Mouse (Mus musculus): ENCODE results near the gene Smad3. TPM values are rescaled to one million over a fixed set of nuclear protein-coding genes. Genes with fewer than 3 reads are reported as not detected.
A peak's percentile ranks its signal among the peaks of the same experiment; 100 is the strongest.

The Smad3 gene
- polyA plus RNA-seq, 1 experiment, result 6.1 TPM

DNA sequence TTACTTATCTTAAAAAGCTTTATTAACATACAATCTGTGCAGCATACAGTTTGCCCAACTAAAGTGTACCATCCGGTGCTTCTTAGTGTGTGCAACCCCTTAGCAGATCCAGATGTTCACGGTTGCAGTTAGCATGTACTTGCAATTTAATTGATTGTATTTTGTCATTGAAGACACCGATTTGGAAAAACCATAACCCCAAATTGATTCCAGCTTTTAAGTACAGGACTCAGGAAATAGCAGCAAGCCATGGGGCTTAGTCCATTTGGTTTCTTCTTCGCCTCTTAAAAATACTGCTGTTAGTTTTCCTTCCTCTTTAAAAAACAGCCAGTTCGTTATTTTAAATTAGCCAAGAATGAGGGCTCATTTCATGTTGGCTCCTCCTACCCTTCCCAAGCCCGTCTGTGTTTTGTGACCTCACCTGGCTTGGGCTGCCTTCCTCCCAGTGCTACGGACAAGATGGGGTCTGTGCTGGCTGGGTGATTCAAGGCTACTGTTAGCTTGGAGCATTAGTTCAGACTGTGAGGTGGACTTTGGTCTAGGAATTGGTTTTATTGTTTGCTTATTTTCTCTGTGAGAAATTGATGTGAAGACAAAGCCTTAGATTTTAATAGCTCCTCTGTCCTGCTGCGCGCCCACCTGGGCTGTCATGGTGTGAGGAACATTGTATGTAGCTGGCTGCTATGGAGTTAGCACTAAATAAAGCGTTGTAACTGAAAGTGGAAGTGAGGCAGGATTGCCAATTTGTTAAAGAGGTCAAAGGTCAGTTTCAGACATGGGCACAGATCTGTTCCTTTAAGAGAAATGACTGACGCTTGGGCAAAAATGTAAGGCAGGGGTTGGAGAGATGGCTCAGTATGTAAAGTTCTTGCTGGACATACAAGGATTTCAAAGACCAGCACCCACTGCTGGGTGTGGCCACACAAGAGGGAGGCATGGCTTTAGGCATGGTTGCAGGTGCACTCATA, 143.5 kb downstream of the Smad3 start:
- TF ChIP-seq CTCF (IDR thresholded peaks at IDR 0.05; ENCODE audit: control insufficient read depth, insufficient read depth, insufficient replicate concordance, low read depth, low read length) (no peak), POLR2A (IDR thresholded peaks at IDR 0.05; ENCODE audit: control insufficient read depth, low read depth, low read length) (no peak)
- H3K4me1 ChIP-seq (ENCODE audit: control insufficient read depth, insufficient read depth, low read length), result no peaks in the 10 kb centered on the region; the same call in 1 of the 2 replicates
- H3K27ac ChIP-seq (ENCODE audit: control insufficient read depth, insufficient read depth, low read depth, low read length), result no peak overlapping the region
- H3K4me3 ChIP-seq (ENCODE audit: control insufficient read depth, low read depth, low read length), result no peak overlapping the region
- no peaks in the 10 kb centered on the region for H3K36me3 ChIP-seq (ENCODE audit: control insufficient read depth, insufficient read depth, low read length)
- H3K27me3 ChIP-seq (ENCODE audit: control insufficient read depth, insufficient read depth, low read length), result no peaks in the 10 kb centered on the region

DNA sequence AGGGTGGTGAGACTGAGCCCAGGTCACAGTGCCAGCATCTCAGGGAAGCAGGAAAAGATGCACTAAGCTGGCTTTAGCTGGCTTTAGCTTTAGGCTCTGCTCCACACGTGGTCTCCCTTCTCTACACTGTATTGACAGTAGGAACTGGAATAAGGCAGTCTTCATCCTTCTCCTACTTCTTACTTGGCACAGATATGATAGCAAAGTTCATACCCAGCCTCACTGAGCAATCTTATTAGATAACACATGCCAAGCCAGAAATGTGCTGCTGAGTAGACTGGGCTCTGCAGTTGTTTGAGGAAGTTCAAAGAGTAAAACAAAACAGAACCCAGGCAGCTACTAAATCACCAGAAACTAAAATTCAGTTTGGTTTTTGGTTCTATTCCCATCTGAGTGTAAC, 144.2 kb downstream of the Smad3 start:
- no peaks in the 10 kb centered on the region for H3K36me3 ChIP-seq (ENCODE audit: control insufficient read depth, insufficient read depth, low read length)
- no peaks in the 10 kb centered on the region; the same call in 1 of the 2 replicates for H3K4me1 ChIP-seq (ENCODE audit: control insufficient read depth, insufficient read depth, low read length)
- no peaks in the 10 kb centered on the region for H3K27me3 ChIP-seq (ENCODE audit: control insufficient read depth, insufficient read depth, low read length)
- H3K27ac ChIP-seq (ENCODE audit: control insufficient read depth, insufficient read depth, low read depth, low read length), result no peak overlapping the region
- no peak for TF ChIP-seq POLR2A (IDR thresholded peaks at IDR 0.05; ENCODE audit: control insufficient read depth, low read depth, low read length)
- no peak for TF ChIP-seq CTCF (IDR thresholded peaks at IDR 0.05; ENCODE audit: control insufficient read depth, insufficient read depth, insufficient replicate concordance, low read depth, low read length)
- no peak overlapping the region for H3K4me3 ChIP-seq (ENCODE audit: control insufficient read depth, low read depth, low read length)

- no peaks in the 10 kb centered on the region for H3K27me3 ChIP-seq (ENCODE audit: control insufficient read depth, insufficient read depth, low read length)
- TF ChIP-seq POLR2A (IDR thresholded peaks at IDR 0.05; ENCODE audit: control insufficient read depth, low read depth, low read length) (no peak), CTCF (IDR thresholded peaks at IDR 0.05; ENCODE audit: control insufficient read depth, insufficient read depth, insufficient replicate concordance, low read depth, low read length) (no peak)
- H3K27ac ChIP-seq (ENCODE audit: control insufficient read depth, insufficient read depth, low read depth, low read length), result no peak overlapping the region
- no peaks in the 10 kb centered on the region; the same call in 1 of the 2 replicates for H3K4me1 ChIP-seq (ENCODE audit: control insufficient read depth, insufficient read depth, low read length)
- no peaks in the 10 kb centered on the region for H3K36me3 ChIP-seq (ENCODE audit: control insufficient read depth, insufficient read depth, low read length)
- no peak overlapping the region for H3K4me3 ChIP-seq (ENCODE audit: control insufficient read depth, low read depth, low read length)
Measured at GRCm38 (mm10) chr9:63612565-63613515, 145.0 kb downstream of the Smad3 start.

GRCm38 (mm10) chr9:63611967-63612366, 145.8 kb downstream of the Smad3 start:
- TF ChIP-seq POLR2A (IDR thresholded peaks at IDR 0.05; ENCODE audit: control insufficient read depth, low read depth, low read length) (no peak), CTCF (IDR thresholded peaks at IDR 0.05; ENCODE audit: control insufficient read depth, insufficient read depth, insufficient replicate concordance, low read depth, low read length) (no peak)
- no peaks in the 10 kb centered on the region; the same call in 1 of the 2 replicates for H3K4me1 ChIP-seq (ENCODE audit: control insufficient read depth, insufficient read depth, low read length)
- H3K27ac ChIP-seq (ENCODE audit: control insufficient read depth, insufficient read depth, low read depth, low read length), result no peak overlapping the region
- H3K4me3 ChIP-seq (ENCODE audit: control insufficient read depth, low read depth, low read length), result no peak overlapping the region
- no peaks in the 10 kb centered on the region for H3K27me3 ChIP-seq (ENCODE audit: control insufficient read depth, insufficient read depth, low read length)
- H3K36me3 ChIP-seq (ENCODE audit: control insufficient read depth, insufficient read depth, low read length), result no peaks in the 10 kb centered on the region

DNA sequence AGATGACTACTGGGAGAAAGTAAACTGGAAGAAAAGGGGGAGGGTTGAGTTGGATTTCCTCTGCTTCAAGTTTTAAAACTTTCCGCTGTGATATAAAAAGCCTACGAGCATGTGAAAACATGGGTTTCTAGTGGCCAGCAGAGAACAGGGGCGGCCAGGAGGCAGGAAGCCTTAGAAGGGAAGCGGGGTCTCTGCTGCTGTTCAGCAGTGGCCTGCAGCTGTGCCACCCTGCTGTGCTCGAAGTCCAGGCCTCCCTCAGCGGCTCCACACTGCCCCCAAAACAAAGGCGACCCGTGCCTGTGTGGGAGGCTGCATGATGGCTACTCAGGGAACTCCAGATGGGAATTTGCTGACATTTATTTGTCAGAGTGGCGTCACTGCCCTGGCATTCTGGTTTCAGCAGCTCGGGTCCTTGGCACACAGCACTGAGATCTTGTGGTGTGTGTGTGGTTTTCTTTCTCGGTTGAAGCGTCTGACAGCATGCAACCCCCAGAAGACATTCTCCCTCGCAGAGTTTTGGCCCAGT, 146.9 kb downstream of the Smad3 start:
- H3K4me3 ChIP-seq (ENCODE audit: control insufficient read depth, low read depth, low read length), result no peak overlapping the region
- TF ChIP-seq POLR2A (IDR thresholded peaks at IDR 0.05; ENCODE audit: control insufficient read depth, low read depth, low read length) (no peak), CTCF (IDR thresholded peaks at IDR 0.05; ENCODE audit: control insufficient read depth, insufficient read depth, insufficient replicate concordance, low read depth, low read length) (no peak)
- no peaks in the 10 kb centered on the region; the same call in 1 of the 2 replicates for H3K4me1 ChIP-seq (ENCODE audit: control insufficient read depth, insufficient read depth, low read length)
- H3K27ac ChIP-seq (ENCODE audit: control insufficient read depth, insufficient read depth, low read depth, low read length), result no peak overlapping the region
- H3K36me3 ChIP-seq (ENCODE audit: control insufficient read depth, insufficient read depth, low read length), result no peaks in the 10 kb centered on the region
- no peaks in the 10 kb centered on the region for H3K27me3 ChIP-seq (ENCODE audit: control insufficient read depth, insufficient read depth, low read length)

DNA sequence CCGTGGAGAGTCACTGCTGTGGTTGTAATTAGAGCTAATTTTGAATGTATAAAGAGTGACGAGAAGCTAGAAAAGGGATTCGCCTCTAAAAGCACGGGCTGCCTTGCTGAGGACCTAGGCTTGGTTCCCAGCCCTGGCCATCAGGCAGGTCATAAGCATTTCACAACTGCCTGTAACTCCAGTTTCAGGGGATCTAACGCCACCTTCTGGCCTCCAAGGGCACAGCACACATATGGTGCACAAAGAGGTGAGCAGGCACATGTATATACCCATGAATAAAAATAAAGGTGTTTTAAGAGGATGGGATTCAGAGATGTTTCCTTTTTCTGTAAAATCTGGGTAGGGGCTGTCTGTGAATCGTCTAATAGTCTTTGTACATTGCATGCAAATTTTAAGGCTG, 147.6 kb downstream of the Smad3 start:
- Histone ChIP-seq H3K4me3 (ENCODE audit: control insufficient read depth, low read depth, low read length) (no peak overlapping the region), H3K27me3 (ENCODE audit: control insufficient read depth, insufficient read depth, low read length) (no peaks in the 10 kb centered on the region), H3K4me1 (ENCODE audit: control insufficient read depth, insufficient read depth, low read length) (no peaks in the 10 kb centered on the region; the same call in 1 of the 2 replicates), H3K36me3 (ENCODE audit: control insufficient read depth, insufficient read depth, low read length) (no peaks in the 10 kb centered on the region), H3K27ac (ENCODE audit: control insufficient read depth, insufficient read depth, low read depth, low read length) (no peak overlapping the region)
- TF ChIP-seq CTCF (IDR thresholded peaks at IDR 0.05; ENCODE audit: control insufficient read depth, insufficient read depth, insufficient replicate concordance, low read depth, low read length), result peak; percentile 27; the same call in 1 of the 2 replicates
- no peak for TF ChIP-seq POLR2A (IDR thresholded peaks at IDR 0.05; ENCODE audit: control insufficient read depth, low read depth, low read length)
